Mouse (Mus musculus) cerebellum, postnatal 25 days (tissue): ENCODE results near the gene Tle4.
"Not testable (repeated sequence)": the region's sequence is repeated elsewhere in the genome, so short reads cannot be mapped to it uniquely, and the experiment has no call there.

Experiments
- DNase-seq, 2 experiments: peaks; one replicate each; pipeline ENCODE4 v3.0.0; 2021; ENCODE audit warnings: mixed read lengths in 2 of 2

The Tle4 gene

DNA sequence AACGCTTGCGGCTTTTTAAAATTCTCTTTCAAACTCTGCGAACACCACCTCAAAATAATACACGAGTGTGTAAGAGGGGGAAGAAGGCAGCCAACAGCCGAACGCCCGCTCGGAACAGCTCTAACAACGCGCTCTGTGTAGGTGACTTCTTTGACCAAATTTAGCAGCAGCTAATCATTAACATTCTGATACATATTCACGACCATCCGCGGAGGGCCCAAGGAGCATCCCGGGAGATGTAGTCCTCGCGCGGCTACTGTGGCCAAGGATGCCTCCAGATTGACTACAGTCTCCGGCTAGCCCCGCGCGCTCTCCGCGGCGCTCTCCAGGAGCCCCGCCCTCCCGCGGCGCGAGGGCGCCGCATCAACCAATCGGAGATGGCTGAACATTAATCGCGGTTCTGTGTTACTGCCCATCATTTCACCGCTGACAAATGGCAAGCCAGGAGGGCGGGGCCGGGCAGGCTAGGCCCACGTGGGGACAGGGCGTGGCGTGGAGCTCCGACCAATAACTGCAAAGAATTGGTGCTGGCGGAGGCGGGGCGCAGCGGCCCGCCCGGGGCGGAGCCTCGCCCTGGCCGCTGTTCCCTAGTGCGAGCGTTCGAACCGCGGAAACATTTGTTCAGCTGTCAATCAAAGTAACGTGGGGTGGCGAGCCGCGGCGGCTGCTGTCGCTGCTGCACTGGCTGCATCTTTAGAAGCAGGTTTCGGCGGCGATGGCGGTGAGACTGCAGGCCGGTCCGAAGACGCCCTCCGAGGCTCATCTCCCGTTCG, at the start of gene Tle4:
TSS of gene Tle4 (minus strand) at position 135 of the 773 bp plus-strand sequence.
- DNase-seq = peak; percentile 100

DNA sequence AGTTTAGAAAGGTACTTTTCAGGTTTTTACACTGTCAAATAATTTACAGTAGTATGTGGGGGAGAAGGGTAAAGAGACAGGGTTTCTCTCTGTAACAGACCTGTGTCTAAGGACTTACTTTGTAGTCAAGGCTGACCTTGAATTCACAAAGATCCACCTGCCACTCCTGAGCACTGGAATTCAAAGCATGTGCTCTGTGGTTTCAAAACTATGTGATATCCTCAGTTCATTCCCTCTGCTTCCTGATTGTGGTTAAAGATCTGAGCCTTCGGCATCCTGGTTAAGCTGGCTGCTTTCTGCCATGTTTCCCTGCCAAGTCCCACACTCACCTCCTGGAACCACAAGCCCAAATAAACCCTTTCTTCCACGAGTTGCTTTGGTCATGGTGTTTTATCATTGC, 47.8 kb upstream of the Tle4 start:
- DNase-seq = no peak

DNA sequence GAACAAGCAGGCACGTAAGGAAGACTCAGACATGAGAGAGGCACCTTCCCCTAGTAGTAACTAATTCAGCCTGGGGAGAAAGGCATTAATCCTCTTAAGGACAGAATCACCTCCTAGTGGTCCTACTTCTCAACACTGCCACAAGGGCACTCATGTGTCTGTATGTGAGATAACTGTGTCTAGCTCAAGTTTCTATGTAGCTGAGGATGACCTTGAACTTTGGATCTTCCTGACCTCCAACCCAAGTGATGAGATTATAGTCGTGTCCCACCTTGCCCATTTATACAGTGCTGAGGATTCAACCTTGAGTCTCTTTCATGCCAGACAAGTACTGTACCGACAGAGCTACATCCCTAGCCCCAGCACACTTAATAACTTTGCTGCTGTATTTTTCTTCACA, 46.9 kb upstream of the Tle4 start:
- no peak for DNase-seq

DNA sequence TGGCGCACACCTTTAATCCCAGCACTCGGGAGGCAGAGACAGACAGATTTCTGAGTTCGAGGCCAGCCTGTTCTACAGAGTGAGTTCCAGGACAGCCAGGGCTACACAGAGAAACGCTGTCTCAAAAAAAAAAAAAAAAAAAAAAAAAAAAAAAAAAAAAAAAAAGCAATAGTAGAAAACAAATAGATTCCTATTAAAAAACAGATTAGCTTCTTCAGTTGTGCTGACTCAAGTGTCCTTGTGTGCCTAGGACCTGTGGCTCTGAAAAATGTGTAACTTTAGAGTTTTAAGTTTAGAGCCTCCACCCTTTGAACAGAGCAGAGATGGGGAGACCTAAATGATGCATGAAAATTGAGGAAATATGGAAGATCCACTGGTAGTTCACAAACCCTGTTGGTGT, 45.2 kb upstream of the Tle4 start:
- DNase-seq = not testable (repeated sequence)

DNA sequence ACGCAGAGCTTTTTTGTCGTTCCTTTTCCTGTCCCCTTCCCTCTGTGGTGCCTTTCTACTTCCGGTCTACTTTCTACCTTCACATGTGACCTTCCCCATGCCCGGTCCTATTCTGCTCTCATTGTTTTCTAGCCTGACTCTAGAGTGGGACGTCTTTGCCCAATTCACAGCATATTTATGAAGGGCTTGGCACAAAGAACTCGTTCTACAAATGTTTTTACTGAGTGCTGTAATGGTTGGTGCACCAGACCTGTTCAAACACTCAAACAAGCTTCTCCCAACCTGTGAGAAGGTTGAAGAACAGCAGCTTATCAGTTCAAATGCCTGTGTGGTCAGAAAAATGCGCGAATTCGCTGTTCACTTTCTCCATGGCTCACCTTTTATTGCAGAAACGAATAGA, 44.8 kb upstream of the Tle4 start:
- no peak for DNase-seq

DNA sequence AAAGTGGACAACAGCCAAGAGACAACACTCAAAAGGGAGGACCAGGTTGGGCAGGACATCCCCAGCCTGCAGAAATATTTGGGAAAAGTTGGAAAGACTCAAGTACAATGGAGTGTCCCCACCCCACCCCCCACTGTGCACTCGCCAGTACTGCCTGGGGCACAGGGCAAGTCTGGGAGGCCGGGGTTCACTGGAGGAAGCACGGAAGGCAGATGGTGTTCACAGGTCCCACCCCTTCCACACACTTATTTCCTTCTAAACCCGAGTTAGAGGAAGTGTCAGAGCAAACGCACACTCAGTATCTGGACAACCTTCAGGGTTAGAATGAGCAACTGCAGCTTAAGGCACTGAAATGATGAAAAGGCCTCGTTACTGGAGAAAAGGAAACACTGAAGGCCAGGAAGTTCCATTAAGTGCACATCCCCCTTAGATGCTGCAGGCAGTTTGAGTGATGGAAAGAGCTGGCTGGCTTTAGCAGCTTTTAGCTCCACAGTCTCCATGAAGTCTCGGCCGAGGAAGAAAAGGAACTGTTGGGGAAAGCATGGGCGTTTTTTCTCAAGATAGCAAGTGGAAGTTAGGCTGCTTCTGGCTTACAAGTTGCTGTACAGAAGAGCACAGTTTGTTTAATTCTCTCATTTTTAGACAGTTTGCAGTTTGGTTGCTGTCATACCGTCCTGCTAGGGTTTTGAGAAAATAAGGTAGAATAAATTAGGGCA, 37.5 kb upstream of the Tle4 start:
- peak in 1 of 2 experiments; percentile 9 for DNase-seq

DNA sequence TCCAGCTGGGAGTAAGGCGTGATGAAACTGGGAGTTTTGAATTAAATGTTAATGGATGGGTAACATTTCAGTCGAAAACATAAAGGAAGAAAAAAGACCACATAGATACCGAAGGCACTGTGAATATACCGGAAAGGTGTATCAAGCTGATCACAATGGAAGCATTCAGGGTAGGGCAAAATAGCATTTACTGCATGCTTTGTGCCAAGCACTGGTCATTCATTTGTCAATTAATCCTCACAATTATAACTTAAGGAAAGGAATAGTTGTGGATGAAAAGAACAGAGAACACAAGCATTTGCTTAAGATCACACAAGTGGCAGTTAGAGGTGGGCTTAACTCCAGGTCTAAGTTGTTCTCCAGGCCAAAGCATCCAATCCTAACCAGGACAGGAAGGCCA, 25.5 kb upstream of the Tle4 start:
- no peak for DNase-seq

DNA sequence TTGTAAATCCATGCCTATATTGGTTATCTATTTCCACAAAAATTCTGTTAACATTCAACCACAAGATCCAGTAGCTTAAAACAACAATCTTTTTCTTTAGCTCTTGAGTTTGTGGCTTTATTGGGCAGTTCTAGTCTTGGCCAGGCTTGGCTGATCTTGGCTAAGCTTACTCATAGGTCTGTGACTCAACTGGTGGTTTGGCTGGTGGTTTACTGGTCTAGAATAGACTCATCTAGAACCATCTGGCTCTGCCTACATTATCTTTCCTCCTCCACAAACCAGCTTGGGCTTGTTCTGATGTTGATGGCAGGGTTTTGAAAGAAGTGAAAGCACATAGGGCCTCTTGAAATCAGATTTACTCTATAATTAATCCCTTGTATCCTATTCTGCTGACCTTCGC, 22.7 kb upstream of the Tle4 start:
- no peak for DNase-seq

DNA sequence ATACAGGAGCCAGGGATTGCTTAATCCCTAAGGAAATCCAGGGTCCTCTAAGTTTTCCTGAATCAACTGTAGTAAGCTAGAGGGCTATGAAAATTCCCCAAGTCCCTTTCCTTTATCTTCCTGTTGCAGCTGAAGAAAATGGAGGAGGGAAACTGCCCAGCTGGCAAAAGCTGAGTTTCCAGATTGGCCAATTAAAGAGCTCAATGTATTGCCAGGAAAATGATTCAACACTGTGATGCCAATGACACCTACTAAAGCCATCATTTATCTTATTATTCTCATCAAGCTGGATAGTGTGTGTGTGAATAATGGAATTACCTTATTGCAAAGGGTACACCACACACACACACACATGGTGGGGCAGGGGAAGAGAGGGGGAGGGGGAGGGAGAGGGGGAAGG, 22.0 kb upstream of the Tle4 start:
- no peak for DNase-seq

DNA sequence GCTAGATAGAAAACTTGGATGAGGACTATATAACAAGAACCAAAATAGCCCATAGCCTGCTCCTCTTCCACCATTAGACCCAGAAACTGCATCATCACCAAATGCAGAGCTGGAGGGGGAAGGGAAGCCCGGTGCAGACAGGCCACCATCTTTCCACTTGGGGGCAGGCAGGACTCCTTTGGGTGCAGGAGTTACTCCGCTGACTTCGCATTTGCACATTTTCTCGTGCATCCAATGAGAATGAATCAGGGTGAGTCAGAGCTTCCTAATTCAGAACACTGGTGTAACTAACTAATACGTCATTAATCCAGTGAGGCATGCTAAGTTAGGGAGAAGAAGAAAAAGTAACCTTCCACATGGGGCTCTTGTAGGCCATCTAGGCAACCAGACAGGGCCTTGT, 17.0 kb upstream of the Tle4 start:
- DNase-seq = no peak

DNA sequence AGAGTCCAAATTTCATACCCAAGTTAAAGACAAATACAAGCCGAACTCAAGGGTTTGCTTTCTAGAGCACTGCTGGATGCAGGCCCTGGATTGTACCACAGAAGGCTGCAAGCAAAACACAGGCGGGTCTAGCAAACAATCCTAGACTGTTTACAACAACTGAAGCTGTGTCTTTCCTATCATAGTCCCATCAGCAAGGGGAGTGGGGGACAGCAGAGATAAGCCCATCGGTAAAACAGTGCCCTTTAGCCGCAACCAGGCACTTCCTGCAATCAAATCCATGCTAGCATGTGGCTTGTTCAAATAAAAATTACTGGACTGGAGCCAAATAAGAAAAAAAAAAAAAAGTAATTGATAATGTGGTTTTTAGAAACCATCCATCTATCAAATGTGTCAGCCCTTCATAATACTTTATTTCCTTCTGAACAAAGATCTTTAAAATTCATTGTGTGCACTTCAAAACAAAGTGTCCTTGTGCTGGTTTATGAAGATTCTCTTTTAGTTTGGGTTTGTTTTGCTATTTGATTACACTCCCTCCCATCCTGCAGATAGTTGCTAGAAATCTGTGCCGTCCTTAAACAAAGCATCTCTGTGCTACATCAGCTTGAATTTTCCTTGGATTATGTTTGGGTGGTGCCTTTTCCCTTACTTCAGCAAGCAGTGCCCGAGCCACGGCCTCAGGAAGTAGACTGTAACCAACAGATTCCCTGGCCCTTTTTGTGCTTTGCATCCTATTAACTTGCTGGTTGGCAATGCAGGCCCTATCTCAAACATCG, 12.9 kb upstream of the Tle4 start:
- DNase-seq = no peak

DNA sequence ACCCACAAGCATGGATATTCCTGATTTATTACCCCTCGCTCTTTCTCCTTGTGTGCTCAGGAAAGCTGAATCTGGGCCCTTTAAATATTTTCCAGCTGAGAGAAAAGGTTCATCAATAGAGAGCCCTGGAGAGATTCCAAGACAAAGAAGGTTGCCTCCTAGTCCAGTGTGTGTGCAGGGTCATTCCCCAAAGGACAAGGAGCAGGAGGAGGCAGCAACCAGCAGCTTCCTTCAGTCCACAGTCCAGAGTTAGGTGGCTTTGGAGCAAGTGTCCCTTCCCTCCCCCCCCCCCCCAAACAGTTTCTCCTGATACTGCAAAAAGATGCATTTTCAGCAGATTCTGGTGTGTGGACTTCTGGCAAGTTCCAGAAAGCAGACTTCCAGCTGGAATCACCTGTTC, 3.0 kb upstream of the Tle4 start:
- DNase-seq = no peak

DNA sequence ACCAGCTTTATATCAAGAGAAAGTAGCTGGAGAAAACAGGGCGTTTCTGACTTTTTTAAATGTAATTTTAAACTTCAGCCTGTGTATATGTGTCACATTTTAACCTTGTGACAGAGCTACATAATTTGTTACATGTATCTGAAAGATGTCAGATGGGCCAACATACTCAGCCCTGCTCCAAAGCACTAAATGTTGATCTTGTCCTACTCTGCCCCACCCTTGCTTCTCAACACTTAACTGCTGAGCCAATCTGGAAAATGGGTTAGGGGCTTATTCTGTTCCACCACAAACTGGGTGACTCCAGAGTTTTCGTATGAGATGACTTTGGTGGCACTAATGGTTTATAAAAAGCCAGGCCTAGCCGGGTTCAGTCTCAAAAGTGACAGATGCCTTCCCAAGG, 2.5 kb upstream of the Tle4 start:
- DNase-seq = no peak

DNA sequence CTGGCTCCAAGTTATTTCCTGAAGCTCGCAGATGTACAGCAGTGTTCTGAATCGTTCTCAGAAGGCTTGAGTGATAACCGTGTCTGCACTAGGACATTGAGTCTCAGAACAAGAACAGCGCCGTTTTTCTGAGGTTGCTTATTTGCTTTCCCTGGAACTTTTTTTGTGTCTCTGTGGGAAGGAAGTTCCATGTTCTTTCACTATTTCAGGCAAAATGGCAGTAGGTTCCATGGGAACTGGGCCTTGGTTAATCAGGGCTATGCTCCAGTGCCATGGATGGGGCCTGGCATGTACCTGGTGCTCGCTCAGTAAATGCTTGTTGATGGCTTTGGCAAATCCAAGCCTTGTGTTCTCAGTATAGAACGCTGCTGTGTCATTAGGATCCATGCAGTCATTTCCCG, 2.0 kb upstream of the Tle4 start:
- no peak for DNase-seq

DNA sequence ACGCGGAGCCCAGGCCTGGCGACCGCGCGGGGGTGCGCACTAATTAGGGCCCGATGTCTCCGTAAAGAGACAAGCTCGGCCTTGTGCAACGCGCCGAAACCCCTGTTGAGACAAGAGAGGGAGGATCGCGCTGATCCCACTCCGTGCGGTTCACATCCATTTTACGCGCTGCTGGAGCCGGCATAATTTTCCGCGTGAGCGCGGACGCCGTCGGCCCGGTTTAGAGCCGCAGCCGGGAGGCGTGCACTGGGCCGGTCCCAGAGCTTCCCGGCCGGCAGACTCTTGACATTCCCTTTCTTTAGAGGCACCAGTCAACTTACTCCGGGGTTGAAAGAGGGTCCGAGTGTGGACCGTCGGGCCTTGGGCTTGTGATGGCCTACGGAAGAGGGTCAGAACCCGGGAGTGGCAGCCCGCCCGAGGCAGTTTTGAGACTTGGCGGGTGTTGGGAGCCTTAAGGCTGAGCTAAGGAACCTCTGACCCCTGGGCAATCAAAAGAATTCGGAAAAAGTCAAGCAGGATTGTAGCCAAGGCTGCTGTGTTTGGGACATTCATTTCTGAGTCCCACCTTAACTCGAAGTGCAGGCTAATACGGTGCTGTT, 938 bp upstream of the Tle4 start:
- no peak for DNase-seq

DNA sequence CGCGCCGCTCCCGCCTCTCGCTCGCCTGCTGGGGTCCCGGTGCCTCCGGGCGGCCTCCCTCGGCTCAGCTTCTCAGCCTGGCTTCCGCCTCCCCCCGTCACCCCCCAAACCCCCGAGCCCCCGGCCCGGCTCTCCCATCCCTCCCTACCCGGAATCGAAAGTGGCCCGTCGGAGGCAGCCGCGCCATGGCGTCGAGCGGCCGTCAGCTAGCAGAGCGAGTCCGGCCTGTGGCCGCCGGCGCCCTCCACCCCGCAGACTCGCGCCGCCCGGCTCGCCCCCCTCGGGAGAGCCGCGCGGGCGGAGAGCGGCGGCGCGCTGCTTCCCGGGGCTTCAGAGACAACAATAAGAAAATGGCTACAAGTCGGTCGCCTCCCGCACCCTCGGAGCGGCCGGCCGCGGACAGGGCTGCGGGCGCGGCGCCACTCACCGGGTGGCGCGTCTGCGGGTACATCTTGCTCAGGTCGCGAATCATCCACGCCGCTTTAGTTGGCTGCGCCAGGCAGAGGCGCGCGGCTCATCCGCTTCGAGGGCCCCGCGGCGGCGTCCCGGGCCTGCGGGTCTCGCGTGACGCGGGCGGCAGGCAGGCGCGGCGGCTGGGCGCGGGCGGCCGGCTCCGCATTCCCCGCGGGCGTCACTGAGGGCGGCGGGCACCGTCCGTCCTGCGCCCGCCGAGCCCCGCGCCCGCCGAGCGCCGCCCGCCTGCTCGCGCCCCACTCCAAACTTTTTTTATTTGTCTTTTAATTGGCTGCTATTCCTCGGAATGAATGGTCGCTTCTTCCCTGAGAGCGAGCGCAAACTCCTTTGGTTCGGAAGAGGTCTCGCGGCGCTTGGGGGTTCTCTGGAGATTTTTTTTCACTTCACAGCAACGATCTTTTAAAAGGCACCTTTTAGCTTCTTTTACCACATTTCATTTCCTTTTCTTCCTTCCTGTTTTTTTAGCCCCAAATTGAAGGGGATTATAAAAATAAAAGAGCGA, 622 bp downstream of the Tle4 start:
- DNase-seq = peak; percentile 74 to 75

DNA sequence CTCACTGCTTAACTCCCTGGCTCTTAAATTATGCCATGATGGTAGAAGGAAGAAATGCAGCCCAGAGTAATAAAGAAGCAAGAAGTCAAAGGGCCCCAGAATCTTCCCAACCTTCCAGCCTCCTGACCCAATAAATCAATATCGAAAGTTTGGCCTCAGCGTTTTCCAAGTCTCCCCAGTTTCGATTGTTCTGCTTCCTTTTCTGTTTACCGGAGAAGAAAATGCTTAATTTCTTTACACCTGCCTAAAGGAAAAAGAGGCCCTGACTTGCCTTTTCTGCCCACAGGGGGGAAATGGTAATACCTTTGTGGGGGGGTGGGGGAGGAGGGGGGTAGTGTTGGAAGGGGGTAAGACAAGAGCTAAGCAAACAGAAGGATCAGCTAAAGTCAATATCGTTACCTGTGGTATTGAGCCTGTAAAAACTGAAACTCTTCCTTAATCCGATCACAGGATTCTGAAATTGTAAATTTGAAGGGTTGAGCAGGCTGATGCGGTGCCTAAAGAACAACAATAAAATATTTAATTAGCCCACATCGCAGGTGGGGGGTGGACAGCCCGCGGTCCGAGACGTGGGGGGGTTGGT, 1.4 kb downstream of the Tle4 start:
- DNase-seq = no peak

DNA sequence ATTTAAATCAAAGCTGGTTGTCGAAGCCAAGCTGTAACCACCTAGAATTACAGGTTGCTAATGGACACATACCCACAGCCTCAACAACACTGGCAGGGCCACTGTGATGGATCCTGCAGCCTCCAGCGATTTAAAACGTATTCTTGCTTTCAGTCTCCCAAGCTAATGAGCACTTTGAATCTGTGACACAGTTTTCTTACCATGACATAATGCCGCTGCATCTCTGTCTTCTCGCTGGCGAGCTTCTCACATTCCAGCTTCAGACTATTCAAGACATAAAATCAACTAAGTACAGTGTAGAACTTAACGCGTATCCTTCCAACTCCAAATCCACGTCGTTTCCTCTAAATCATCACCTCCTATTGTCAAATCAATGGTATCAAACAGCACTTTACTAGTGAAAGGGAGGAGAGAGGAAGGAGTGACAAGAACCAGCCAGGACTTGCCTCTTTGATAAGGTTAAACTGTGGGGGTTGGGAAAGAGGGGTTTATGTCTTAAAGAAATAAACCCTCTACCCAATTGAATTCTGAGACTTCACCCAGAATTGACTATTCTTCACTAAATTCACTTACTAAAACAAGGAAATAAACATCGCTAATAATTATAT, 2.4 kb downstream of the Tle4 start:
- DNase-seq = peak; percentile 9 to 20

DNA sequence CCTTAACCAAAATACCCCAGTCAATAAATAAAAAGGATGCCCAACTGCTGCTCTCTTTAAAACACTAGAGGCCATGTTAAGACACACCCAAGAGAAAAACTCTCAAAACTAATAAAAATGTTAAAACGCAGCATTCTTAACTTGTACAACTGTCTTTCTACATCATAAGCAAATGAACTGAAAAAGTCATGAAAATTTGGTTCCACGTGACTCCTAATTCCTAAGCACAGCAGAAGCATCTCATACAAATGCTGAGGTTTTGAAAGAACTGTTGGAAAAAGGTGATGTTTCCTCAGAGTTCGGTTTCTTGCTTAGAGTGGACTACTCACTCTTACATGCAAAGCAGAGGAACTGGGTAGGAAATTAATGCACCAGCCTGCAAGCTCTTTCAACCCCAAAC, 3.3 kb downstream of the Tle4 start:
- no peak for DNase-seq

DNA sequence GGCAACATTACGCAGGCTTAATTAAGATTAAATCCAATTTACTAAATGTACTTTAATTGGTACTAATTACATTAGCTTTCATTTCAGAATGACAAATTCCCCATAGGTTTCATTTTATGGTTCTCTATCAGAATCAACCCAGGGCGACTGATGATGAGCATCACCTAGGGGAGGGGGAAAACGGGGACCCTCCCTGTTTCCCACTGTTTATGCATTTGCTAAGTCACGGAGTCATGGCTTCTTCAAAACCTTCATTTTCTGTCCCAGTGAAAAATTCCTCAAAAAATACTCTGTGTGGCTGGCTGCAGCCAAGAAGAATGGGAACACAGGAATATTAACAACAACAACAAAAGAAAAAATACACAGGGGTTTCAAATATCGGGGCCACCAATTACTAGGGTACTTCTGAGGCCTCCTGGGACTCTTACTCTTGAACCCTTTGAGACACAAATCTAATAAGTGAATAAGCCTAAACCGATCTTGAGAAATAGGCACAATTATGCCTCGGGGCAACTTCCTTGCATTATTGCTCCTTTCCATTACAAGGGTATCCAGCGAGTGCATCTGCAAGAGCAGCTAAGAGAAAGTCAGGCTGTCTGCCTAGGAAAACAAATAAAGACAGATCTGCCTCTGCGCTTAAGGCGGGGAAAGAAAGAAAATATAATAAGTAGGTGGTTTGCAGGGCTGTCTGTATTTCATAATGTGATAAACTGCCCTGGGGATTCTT, 5.9 kb downstream of the Tle4 start:
- no peak for DNase-seq

DNA sequence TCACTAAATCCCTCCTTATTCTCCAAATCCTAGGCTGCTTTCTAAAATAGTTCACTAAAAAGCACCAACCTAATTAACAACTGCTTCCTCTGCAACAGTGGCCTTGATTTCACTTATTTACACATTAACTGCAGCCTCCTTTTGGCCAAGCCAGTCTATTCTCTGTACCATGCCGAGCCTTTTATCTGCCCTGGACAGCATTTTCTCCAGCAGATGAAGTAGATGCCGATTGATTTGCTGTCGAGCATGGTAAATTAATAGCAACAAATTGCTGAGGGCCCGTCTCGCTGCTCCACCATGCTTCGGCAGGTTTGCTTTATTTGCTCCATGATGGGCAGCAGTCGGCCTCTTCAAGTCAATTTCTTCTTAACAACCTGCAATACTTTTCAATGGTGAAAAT, 7.7 kb downstream of the Tle4 start:
- no peak for DNase-seq
